Mouse (Mus musculus): ENCODE measurements around the gene Il12rb1.

- TF ChIP-seq CTCF (IDR thresholded peaks at IDR 0.05; ENCODE audit: low read depth, low read length) (no peak), POLR2A (IDR thresholded peaks at IDR 0.05; ENCODE audit: borderline replicate concordance, low read depth, low read length) (no peak)
Measured at GRCm38 (mm10) chr8:70852595-70853231, 44.5 kb downstream of the Il12rb1 start.
